ENCODE assay signal across 8 mouse cellular contexts in genomic region chr3:31056047-31056650, GRCm38 (mm10). TPM values are rescaled to one million over a fixed set of nuclear protein-coding genes. Genes with fewer than 3 reads are reported as not detected.
A peak's percentile ranks its signal among the peaks of the same experiment; 100 is the strongest.
DNase-seq lines count a peak whose midpoint lies in the region; ATAC-seq lines count a peak whose summit lies in the region.

No protein-coding gene starts in this region.

- H3K4me3 ChIP-seq in forebrain, embryonic 16.5 days (replicated peaks; ENCODE audit: low read length) = peak overlapping the region; percentile 36
- H3K4me3 ChIP-seq in hindbrain, embryonic 15.5 days = peak overlapping the region; percentile 34
- peak overlapping the region; percentile 70 for H3K4me3 ChIP-seq in liver, embryonic 12.5 days
- peak overlapping the region; percentile 27 for H3K4me3 ChIP-seq in neural tube, embryonic 11.5 days (ENCODE audit: low read depth, low read length)

- no peaks in the 10 kb centered on the region for H3K27me3 ChIP-seq in forebrain, embryonic 16.5 days (replicated peaks; ENCODE audit: control insufficient read depth, insufficient read depth, low read length)
- no peaks in the 10 kb centered on the region for H3K27me3 ChIP-seq in hindbrain, embryonic 15.5 days
- no peaks in the 10 kb centered on the region for H3K27me3 ChIP-seq in liver, embryonic 12.5 days (replicated peaks)
- no peaks in the 10 kb centered on the region for H3K27me3 ChIP-seq in neural tube, embryonic 11.5 days (ENCODE audit: control insufficient read depth, insufficient read depth, low read length)

- ATAC-seq in CD4-positive, CD25-positive, alpha-beta regulatory T cell, adult 4 months = no peak
- peak; percentile 56 for ATAC-seq in forebrain, embryonic 16.5 days
- ATAC-seq in hindbrain, embryonic 15.5 days (ENCODE audit: low FRiP score, low read depth) = peak; percentile 50; the same call in 1 of the 2 replicates
- ATAC-seq in liver, embryonic 12.5 days = peak; percentile 46
- ATAC-seq in neural tube, embryonic 11.5 days (ENCODE audit: insufficient read depth, low FRiP score, low TSS enrichment) = peak; percentile 46; the same call in 1 of the 2 replicates

- no peaks in the 10 kb centered on the region for H3K36me3 ChIP-seq in forebrain, embryonic 16.5 days (ENCODE audit: control insufficient read depth, insufficient read depth)
- H3K36me3 ChIP-seq in hindbrain, embryonic 15.5 days = peaks cover 5% of the 10 kb centered on the region; the same call in 1 of the 2 replicates
- H3K36me3 ChIP-seq in liver, embryonic 12.5 days = 0 out of 2 replicates have a peak, but pooled peaks cover 5% of the 10 kb centered on the region
- no peaks in the 10 kb centered on the region for H3K36me3 ChIP-seq in neural tube, embryonic 11.5 days (ENCODE audit: control insufficient read depth, insufficient read depth, low read length)

- WGBS in forebrain, embryonic 16.5 days = 31% methylated on average over 17 of the region's 17 CpGs
- 28% methylated on average over 17 of the region's 17 CpGs for WGBS in hindbrain, embryonic 15.5 days
- WGBS in liver, embryonic 12.5 days (ENCODE audit: insufficient replicate concordance) = 22% methylated on average over 17 of the region's 17 CpGs
- 30% methylated on average over 17 of the region's 17 CpGs for WGBS in neural tube, embryonic 11.5 days

- no peaks in the 10 kb centered on the region for H3K9me3 ChIP-seq in forebrain, embryonic 16.5 days (ENCODE audit: control insufficient read depth, low read length)
- H3K9me3 ChIP-seq in hindbrain, embryonic 15.5 days = no peaks in the 10 kb centered on the region
- no peaks in the 10 kb centered on the region for H3K9me3 ChIP-seq in liver, embryonic 12.5 days (replicated peaks)
- no peaks in the 10 kb centered on the region for H3K9me3 ChIP-seq in neural tube, embryonic 11.5 days (ENCODE audit: control insufficient read depth, low read length)

- peaks cover 7% of the 10 kb centered on the region for H3K4me1 ChIP-seq in forebrain, embryonic 16.5 days (replicated peaks; ENCODE audit: control insufficient read depth, insufficient read depth, low read length)
- peaks cover 12% of the 10 kb centered on the region; the same call in 1 of the 2 replicates for H3K4me1 ChIP-seq in hindbrain, embryonic 15.5 days (replicated peaks)
- H3K4me1 ChIP-seq in liver, embryonic 12.5 days = peaks cover 10% of the 10 kb centered on the region; the same call in 1 of the 2 replicates
- H3K4me1 ChIP-seq in neural tube, embryonic 11.5 days (ENCODE audit: control insufficient read depth, insufficient read depth, low read length) = no peaks in the 10 kb centered on the region

- H3K27ac ChIP-seq in forebrain, embryonic 16.5 days (ENCODE audit: low read length) = no peak overlapping the region
- no peak overlapping the region; the same call in 1 of the 2 replicates for H3K27ac ChIP-seq in hindbrain, embryonic 15.5 days (replicated peaks)
- H3K27ac ChIP-seq in liver, embryonic 12.5 days = peak overlapping the region; percentile 16; the same call in 1 of the 2 replicates
- H3K27ac ChIP-seq in neural tube, embryonic 11.5 days (ENCODE audit: low read depth, low read length) = no peak overlapping the region

- H3K4me2 ChIP-seq in forebrain, embryonic 16.5 days (ENCODE audit: low read length) = peak overlapping the region; percentile 55
- H3K4me2 ChIP-seq in hindbrain, embryonic 15.5 days = peak overlapping the region; percentile 52
- H3K4me2 ChIP-seq in liver, embryonic 12.5 days = peak overlapping the region; percentile 71
- H3K4me2 ChIP-seq in neural tube, embryonic 11.5 days (ENCODE audit: low read depth) = peak overlapping the region; percentile 24

- H3K9ac ChIP-seq in forebrain, embryonic 16.5 days (replicated peaks; ENCODE audit: low read depth, low read length) = no peak overlapping the region
- no peak overlapping the region for H3K9ac ChIP-seq in hindbrain, embryonic 15.5 days
- H3K9ac ChIP-seq in liver, embryonic 12.5 days = peak overlapping the region; percentile 71
- H3K9ac ChIP-seq in neural tube, embryonic 11.5 days (ENCODE audit: low read length) = no peak overlapping the region

- peak; percentile 53 for DNase-seq in CD4-positive, CD25-positive, alpha-beta regulatory T cell, adult 2 months (ENCODE audit: low read depth, low spot score)
- peak; percentile 65 for DNase-seq in adrenal gland, postnatal 10 days
- DNase-seq in neural tube, embryonic 11.5 days (ENCODE audit: low spot score) = peak; percentile 61
- DNase-seq in frontal cortex, postnatal 14 days (ENCODE audit: low spot score in 2 of 2) = no peak

RNA-seq across cellular contexts. Expression of gene Skil, which starts 38.7 kb away (rescaled TPM):
- 10 to 100 TPM; 60.4 to 66.0 TPM for polyA plus RNA-seq in CD4-positive, CD25-positive, alpha-beta regulatory T cell, adult 4 months (2017; shearing (Covaris generic))
- total RNA-seq in adrenal gland, postnatal 10 days (2021) = 10 to 100 TPM; 37.7 to 53.8 TPM
- 30.8 and 32.3 TPM in 2 replicates for polyA plus RNA-seq in forebrain, embryonic 16.5 days (2015; fragmentation: Nextera tagmentation; extraction: Ambion mirVana)
- 23.3 and 23.9 TPM in 2 replicates for polyA plus RNA-seq in hindbrain, embryonic 15.5 days (2015; fragmentation: Nextera tagmentation; extraction: Ambion mirVana)
- 7.6 and 8.5 TPM in 2 replicates for polyA plus RNA-seq in liver, embryonic 12.5 days (2016; fragmentation: Nextera tagmentation; extraction: Ambion mirVana)
- 57.4 and 60.1 TPM in 2 replicates for polyA plus RNA-seq in neural tube, embryonic 11.5 days (2014; fragmentation: Nextera tagmentation; extraction: Ambion mirVana)

Comparison
In these comparisons a context has a peak if more than half of its experiments do, and no peak if none do; other contexts are left out.
1. DNase-seq: peak in CD4-positive, CD25-positive, alpha-beta regulatory T cell, adult 2 months (single experiment), adrenal gland, postnatal 10 days (single experiment) and neural tube, embryonic 11.5 days (single experiment); none in frontal cortex, postnatal 14 days (0 of 2).
2. Peak in every context shown above with its lines, with median percentiles within 50 percentile points of each other: H3K4me2 ChIP-seq and H3K4me3 ChIP-seq.